Mouse (Mus musculus) ovary, adult 10 weeks (tissue): Measurements from ENCODE around the gene A430005L14Rik. TPM values are rescaled to one million over a fixed set of nuclear protein-coding genes. Genes with fewer than 3 reads are reported as not detected.

Source experiments
- polyA plus RNA-seq: library from polyadenylated mRNA; stranded (reverse); fragments of 350-450 nt; fragmentation: Illumina TruSeq; extraction: RNeasy Lipid Tissue Mini Kit (QIAGEN cat#74804); gene quantifications from one replicate; pipeline ENCODE4 v1.2.3, GENCODE M21; 2014

Gene A430005L14Rik
- 16.6 TPM for polyA plus RNA-seq

DNA sequence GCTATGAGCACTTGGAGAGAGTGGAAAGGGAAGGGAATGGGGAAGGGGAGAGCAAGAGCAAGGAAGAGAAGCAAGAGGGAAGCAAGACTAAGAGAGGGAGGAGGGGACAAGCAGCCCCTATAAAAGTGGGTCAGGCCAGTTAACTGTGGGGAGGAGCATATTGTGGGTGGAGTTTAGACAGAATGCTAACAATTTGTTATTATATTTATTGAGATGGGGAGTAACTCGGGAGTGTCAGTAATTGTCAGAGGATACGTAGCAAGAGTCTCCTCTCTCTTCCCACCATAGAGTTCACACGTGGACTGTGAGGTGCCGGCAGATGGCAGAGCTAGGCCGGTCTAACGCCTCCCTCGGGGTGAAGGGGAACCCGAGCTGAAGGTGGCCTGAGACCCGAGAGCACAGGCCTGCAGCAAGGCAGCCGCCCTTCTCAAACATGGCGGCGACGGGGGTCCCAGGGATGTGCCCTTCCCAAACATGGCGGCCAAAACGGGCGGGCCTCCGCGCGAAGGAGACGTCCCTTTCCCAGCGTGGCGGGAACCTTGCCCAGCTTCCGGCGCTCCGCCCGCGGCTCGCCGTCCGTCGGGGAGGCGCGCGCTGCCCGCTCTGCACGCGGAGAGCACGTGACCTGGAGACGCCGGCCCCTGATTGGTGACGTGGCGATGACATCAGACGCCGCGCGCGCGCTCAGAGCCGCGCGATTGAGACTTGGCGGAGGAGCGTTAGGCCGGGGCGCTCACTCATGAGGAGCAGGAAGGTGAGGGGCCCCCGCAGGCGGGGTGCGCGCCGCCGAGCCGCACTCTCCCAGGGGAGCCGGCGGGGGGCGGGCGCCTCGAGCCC, at the start of gene A430005L14Rik:
Gene A430005L14Rik (plus strand): TSS at position 669 of the 837 bp plus-strand sequence.

DNA sequence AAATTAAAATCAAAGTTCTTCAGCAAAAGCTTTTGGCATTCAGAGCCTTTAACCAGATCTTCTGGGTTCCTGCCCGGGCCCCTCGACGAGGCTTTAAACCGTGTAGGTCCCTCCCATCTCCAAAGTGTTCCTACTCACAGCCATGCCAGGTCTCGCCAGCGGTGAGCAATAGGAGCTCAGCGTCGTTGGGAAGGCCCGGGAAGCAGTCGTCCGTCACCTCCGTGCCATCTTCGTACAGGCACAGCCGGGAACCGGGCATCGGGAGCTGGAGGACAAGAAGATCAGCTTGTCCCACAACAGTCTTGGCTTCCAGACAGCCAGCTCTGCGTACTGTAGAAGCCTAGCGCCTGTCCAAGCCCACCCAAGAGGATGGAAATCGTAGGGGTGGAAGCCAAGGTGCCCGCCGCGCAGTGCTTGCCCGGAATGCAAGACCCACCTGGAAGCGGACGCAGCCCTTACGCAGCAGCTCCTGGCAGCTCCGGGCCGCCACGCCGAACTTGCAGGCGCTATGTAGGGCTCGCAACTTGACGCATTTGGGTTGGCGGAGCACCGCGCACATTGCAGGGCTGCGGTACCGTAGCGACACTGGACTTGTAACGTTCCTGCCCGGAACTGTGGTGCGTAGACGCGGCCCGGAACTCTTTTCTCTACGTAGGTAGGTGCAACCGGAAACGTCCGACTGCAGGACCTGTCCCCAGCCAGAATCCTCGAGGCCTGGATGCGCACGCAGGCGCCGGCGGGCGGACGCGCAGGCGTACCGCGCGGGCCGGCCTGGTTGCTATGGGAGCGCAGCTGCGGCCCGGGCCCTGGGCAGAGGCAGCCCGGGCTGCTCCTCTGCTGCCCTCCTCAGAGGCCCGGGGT, 17.6 kb downstream of the A430005L14Rik start, which contains the start of the genes Dffb and Cep104:
Gene Dffb (minus strand): TSS at position 696 of the 861 bp plus-strand sequence.
Gene Cep104 (plus strand): TSS at position 764 of the 861 bp plus-strand sequence.

Other genes with a start within 250 kb of the A430005L14Rik start
- 2.5 TPM for gene Dffb, start 17.9 kb downstream of the A430005L14Rik start, polyA plus RNA-seq
- gene Cep104, start 18.0 kb downstream of the A430005L14Rik start, polyA plus RNA-seq, result 15.9 TPM
- gene Lrrc47, start 54.5 kb downstream of the A430005L14Rik start, polyA plus RNA-seq, result 24.9 TPM
- 0.40 TPM for gene Smim1, start 69.0 kb downstream of the A430005L14Rik start, polyA plus RNA-seq
- gene Ccdc27, start 85.4 kb downstream of the A430005L14Rik start, polyA plus RNA-seq, result not detected
- 0.14 TPM for gene Trp73, start 183.0 kb downstream of the A430005L14Rik start, polyA plus RNA-seq
- gene Wrap73, start 185.1 kb downstream of the A430005L14Rik start, polyA plus RNA-seq, result 0.37 TPM
- gene Tprgl, start 203.4 kb downstream of the A430005L14Rik start, polyA plus RNA-seq, result 73.6 TPM
- gene Megf6, start 213.5 kb downstream of the A430005L14Rik start, polyA plus RNA-seq, result 0.26 TPM